Comparison of ENCODE assay signal across 1 mouse cellular context in the genomic region with DNA sequence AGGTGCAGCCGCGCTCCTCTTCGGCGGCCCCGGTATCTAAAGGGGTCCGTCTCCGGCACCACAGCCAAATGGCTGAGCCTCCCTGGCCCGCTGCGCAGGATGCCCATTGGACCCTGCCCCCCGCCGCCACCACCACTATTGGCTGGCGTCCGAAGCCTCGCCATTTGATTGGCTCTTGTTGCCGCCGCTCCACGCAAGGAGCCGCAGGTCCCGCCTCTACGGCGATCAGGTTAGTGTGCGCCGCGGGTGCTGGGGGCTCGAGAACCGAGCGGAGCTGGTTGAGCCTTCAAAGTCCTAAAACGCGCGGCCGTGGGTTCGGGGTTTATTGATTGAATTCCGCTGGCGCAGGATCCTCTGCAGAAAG.
TF ChIP-seq lines count a peak whose summit lies in the region.

A gene (plus strand): TSS at position 171 of the 364 bp plus-strand sequence.

TF ChIP-seq in MEL, 35 proteins besides CTCF, POLR2A, EP300 and RAD21 (continued from another document):
- 0 out of 2 replicates have a peak, but pooled peaks have one; percentile 33 for TF ChIP-seq GABPA (IDR thresholded peaks at IDR 0.05; ENCODE audit: low read depth, low read length)
- 0 out of 2 replicates have a peak, but pooled peaks have one; percentile 15 for TF ChIP-seq CHD1 (IDR thresholded peaks at IDR 0.05; ENCODE audit: low read depth, low read length)
- peak; percentile 11; the same call in 1 of the 2 replicates for TF ChIP-seq MXI1 (IDR thresholded peaks at IDR 0.05; ENCODE audit: low read depth, low read length)
- peak; percentile 61 for TF ChIP-seq NRF1 (IDR thresholded peaks at IDR 0.05; ENCODE audit: insufficient read depth, low read depth, low read length, poor library complexity, severe bottlenecking)
- TF ChIP-seq RCOR1 (IDR thresholded peaks at IDR 0.05; ENCODE audit: low read depth, low read length) = 0 out of 2 replicates have a peak, but pooled peaks have one; percentile 35
- TF ChIP-seq POLR2AphosphoS5 (IDR thresholded peaks at IDR 0.05; ENCODE audit: borderline replicate concordance, low read depth, low read length) = no peak
- peak; percentile 87 for TF ChIP-seq CHD2 (IDR thresholded peaks at IDR 0.05; ENCODE audit: low read length)
- TF ChIP-seq MYC (IDR thresholded peaks at IDR 0.05; ENCODE audit: low read depth, low read length) = no peak
- no peak for TF ChIP-seq USF1 (IDR thresholded peaks at IDR 0.05; ENCODE audit: low read depth, low read length)
